Mouse (Mus musculus) monocyte, adult 5-6 weeks (primary cell): Measurements from ENCODE around the gene Lctl. TPM values are rescaled to one million over a fixed set of nuclear protein-coding genes. Genes with fewer than 3 reads are reported as not detected.
"Not testable (repeated sequence)": the region's sequence is repeated elsewhere in the genome, so short reads cannot be mapped to it uniquely, and the experiment has no call there.

Experiments used
- ATAC-seq: fragments of 153-309, 156-312 bp; replicated peaks from 2 replicates; pipeline ENCODE4 v1.8.0; 2017; ENCODE audit warnings: mild to moderate bottlenecking; ENCODE audit not compliant: low TSS enrichment, insufficient number of reproducible peaks, severe bottlenecking, poor library complexity, low FRiP score
- total RNA-seq: library from RNA; stranded (forward); fragments of 200-1000, 200-491, 200-594 nt; gene quantifications from 3 replicates; pipeline ENCODE4 v1.2.3, GENCODE M21; 2017

The Lctl gene
- total RNA-seq, 1 experiment from 2014 or later: not detected

- no peak for ATAC-seq
These were observed 57.8 kb downstream of the Lctl start for GRCm38 (mm10) chr9:64174766-64175165.

GRCm38 (mm10) chr9:64175378-64175777, 58.4 kb downstream of the Lctl start:
- ATAC-seq: no peak

- ATAC-seq: no peak
These were observed 61.6 kb downstream of the Lctl start for GRCm38 (mm10) chr9:64178610-64178973.

- ATAC-seq: peak; percentile 95
These were observed 62.2 kb downstream of the Lctl start, which contains the start of gene Snapc5 for GRCm38 (mm10) chr9:64178974-64179646. Snapc5 (plus strand) TSS chr9:64179274.

GRCm38 (mm10) chr9:64183295-64183694, 66.3 kb downstream of the Lctl start:
- not testable (repeated sequence) for ATAC-seq

- ATAC-seq: no peak
These were observed 67.4 kb downstream of the Lctl start for GRCm38 (mm10) chr9:64184166-64184840.

Other genes with a start within 250 kb of the Lctl start
- 0.43 to 2.4 TPM (median 0.86 TPM) in 3 replicates for gene Smad6, start 95.1 kb upstream of the Lctl start, total RNA-seq
- 3.4 to 10.1 TPM (median 7.4 TPM) in 3 replicates for gene Zwilch, start 56.0 kb downstream of the Lctl start, total RNA-seq
- gene Rpl4, start 56.2 kb downstream of the Lctl start, total RNA-seq: 1,464 to 1,635 TPM (median 1,516 TPM) in 3 replicates
- 54.0 to 73.0 TPM (median 66.9 TPM) in 3 replicates for gene Snapc5, start 62.1 kb downstream of the Lctl start, total RNA-seq
- 0.53 to 1.8 TPM (median 1.6 TPM) in 3 replicates for gene Uchl4, start 118.1 kb downstream of the Lctl start, total RNA-seq
- gene Map2k1, start 136.5 kb downstream of the Lctl start, total RNA-seq: 168 to 200 TPM (median 191 TPM) in 3 replicates
- 32.7 to 41.8 TPM (median 36.0 TPM) in 3 replicates for gene Tipin, start 164.4 kb downstream of the Lctl start, total RNA-seq
- 13.9 to 17.6 TPM (median 15.1 TPM) in 3 replicates for gene Dis3l, start 224.1 kb downstream of the Lctl start, total RNA-seq